Mouse (Mus musculus) heart, postnatal 14 days (tissue): ENCODE measurements at regions not wholly inside any gene's neighbourhood (a gene's known extent, or its start where the extent isn't known, plus 50 kb on each side); places are given as distances from the start of the nearest gene placed in this dataset.
"Not testable (repeated sequence)": the region's sequence is repeated elsewhere in the genome, so short reads cannot be mapped to it uniquely, and the experiment has no call there.

Source experiments
- DNase-seq, 2 experiments: peaks; one replicate each; pipeline ENCODE4 v3.0.0; 2021 to 2022
- intact Hi-C: fragments of 180-260 bp; cut with DNase I; formaldehyde crosslinking; loops from one replicate; pipeline ENCODE4 v1.15.1; 2025

DNA sequence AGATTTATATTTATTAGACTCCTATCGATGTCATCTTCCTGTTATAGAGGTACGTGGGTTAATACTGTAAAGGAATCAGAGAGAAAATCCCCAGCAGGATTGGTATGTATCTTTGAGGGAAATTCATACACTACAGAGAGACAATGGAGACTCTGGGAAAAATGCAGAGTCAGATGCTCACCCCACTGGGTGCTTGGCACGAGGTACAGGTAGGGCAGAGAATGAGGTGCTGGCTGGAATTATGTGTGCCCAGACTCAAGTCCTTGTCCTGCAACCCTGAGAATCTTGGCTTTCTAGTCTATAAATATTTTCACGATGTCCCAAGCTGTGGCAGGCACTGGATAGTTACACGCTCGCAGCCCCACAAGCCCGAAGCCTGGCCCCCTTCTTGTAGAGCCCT is 57.8 kb upstream of the Cry1 start:
- intact Hi-C loops: no loop called here

GRCm38 (mm10) chr10:85243556-85243955 is 58.7 kb upstream of the Cry1 start:
- intact Hi-C loops: no loop called here
- DNase-seq: no peak

More for the DNA sequence above, 57.8 kb upstream of the Cry1 start:
- DNase-seq: no peak

GRCm38 (mm10) chr10:85265746-85266145 is 80.9 kb upstream of the Cry1 start:
- intact Hi-C loops: no loop called here
- no peak for DNase-seq

DNA sequence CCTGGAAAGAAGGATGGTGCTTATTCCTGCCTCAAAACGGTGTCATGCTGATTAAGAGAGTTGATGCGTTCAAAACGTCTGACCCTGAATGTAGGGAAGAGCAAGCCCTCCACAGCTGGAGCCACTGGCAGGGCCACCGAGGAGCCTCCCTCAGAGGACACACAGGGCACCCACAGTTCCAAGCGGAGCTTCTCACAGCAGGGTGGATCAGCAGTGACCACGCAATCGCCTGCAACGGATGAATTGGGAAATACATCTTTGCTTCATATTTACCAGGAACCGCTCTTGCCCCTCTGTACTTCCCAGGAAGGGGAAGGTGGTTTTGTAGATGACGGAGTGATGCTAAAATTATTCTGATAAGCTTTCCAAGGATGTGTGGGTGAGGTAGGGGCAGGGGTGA is 81.3 kb upstream of the Cry1 start:
- intact Hi-C loops: no loop called here
- no peak for DNase-seq

GRCm38 (mm10) chr10:85266796-85267195 is 81.9 kb upstream of the Cry1 start:
- no peak for DNase-seq
- intact Hi-C loops: no loop called here

GRCm38 (mm10) chr10:85270209-85270608 is 85.3 kb upstream of the Cry1 start:
- DNase-seq: no peak
- intact Hi-C loops: no loop called here

GRCm38 (mm10) chr10:85276793-85277192 is 91.9 kb upstream of the Cry1 start:
- DNase-seq: no peak
- intact Hi-C loops: no loop called here

DNA sequence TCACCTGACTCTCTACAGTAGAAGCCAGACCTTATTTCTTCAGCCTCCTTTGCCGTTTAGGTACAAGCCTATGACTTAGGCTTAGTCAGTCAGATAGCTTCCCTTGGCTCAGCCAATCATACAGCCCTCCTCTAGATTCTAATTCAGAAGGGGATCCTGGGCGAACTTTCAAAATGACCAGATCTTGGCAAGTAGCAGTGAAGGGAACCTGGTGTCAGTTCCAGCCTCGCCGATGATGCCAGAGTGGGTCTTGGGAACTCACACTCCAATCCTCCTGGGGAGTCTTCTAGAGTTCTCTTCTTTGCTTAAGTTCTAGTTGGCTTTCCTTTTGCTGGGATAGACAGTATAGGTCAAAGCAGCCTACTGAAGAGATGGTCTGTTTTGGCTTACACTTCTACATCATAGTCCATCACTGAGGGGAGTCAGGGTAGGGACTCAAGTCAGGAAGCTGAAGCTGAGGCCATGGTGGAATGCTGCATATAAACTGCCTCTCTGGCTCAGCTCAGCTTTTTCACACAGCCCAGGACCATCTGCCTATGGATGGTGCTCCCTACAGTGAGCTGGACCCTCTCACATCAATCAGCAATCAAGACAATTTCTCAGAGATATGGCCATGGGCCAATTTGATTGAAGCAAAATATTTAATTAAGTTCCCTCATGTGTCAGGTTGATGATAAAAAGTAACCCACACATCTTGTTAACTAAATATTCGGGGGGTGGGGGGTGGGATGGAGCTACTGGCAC is 94.7 kb upstream of the Btbd11 start:
- no peak for DNase-seq
- intact Hi-C loops: no loop called here

DNA sequence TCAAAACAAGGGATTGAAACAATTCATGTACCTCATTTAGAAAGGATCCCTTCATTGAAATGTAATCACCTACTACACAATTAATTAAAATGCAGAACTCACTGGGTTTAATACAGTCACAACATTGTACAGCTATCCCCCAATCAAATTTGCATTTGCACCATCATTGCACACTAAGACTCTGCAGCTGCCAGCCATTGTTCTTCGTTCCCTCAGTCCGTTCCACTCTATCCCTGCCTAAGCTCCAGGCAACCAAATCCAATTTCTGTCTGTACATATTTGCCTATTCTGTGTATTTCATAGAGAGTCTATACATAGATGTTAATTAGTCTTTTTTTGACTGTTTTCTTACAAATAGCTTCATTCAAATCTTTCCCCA is 94.1 kb upstream of the Btbd11 start:
- intact Hi-C loops: no loop called here
- DNase-seq: no peak

- intact Hi-C loops: no loop called here
- no peak for DNase-seq
Measured at GRCm38 (mm10) chr10:85293071-85293783, 93.4 kb upstream of the Btbd11 start.

- intact Hi-C loops: no loop called here
- DNase-seq: no peak
Measured at GRCm38 (mm10) chr10:85295133-85295887, 91.3 kb upstream of the Btbd11 start.

- DNase-seq: no peak
- intact Hi-C loops: no loop called here
Measured at GRCm38 (mm10) chr10:85311781-85312180, 74.8 kb upstream of the Btbd11 start.

DNA sequence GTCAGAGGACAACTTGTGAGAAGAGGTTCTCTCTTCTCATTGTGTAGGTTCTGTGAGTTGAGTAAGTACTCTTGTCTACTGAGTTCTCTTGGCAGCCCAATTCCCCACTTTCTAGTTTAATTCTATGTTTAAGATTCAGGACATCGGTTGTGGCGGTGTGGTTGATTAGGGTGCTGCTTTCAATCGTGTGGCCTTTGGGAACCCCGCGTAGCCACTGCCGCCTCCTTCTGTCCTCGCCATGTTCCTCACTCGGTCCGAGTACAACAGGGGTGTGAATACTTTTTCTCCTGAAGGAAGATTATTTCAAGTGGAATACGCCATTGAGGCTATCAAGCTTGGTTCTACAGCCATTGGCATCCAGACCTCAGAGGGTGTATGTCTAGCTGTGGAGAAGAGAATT is 73.3 kb upstream of the Btbd11 start:
- intact Hi-C loops, DNase-seq: not testable (repeated sequence)

- DNase-seq: peak; percentile 27 to 51
- intact Hi-C loops: no loop called here
Measured at GRCm38 (mm10) chr10:85320971-85321370, 65.6 kb upstream of the Btbd11 start.

DNA sequence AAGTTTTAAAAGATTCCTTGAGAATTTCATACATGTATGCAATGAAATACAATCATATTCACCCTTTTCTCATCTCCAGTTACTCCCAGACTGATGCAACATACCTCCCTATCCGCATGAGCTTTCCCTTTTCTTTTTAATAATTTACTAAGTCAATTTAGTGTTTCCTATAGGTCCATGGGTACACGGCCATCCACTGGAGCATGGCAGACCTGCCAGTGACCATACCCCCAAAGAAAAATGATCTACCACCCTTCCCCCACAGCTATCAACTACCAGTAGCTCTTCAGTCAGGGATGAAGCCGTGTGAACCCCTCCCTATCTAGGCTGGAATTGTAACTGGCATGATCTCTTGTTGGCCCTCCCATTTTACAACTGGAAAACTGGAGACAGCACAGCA is 64.3 kb upstream of the Btbd11 start:
- intact Hi-C loops: no loop called here
- DNase-seq: no peak

DNA sequence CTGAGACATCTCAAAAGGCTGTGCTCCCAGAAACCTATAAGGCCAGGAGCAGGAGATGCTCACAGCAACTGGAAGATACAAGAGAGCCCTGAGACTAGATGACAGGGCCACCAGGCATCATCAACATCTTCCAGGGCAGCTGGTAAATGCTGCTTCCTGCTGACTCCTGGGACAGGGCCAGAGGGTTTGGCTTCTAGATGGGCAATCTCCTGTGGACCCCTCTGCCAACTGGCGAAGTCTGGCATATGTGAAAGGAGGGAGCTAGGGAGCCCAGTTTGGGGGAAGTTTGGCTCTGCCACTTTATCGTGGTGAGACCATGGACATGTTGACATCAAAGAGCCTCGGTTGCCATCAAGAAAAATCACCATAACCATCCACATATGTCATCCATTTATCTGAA is 57.2 kb upstream of the Btbd11 start:
- intact Hi-C loops: no loop called here
- no peak for DNase-seq

DNA sequence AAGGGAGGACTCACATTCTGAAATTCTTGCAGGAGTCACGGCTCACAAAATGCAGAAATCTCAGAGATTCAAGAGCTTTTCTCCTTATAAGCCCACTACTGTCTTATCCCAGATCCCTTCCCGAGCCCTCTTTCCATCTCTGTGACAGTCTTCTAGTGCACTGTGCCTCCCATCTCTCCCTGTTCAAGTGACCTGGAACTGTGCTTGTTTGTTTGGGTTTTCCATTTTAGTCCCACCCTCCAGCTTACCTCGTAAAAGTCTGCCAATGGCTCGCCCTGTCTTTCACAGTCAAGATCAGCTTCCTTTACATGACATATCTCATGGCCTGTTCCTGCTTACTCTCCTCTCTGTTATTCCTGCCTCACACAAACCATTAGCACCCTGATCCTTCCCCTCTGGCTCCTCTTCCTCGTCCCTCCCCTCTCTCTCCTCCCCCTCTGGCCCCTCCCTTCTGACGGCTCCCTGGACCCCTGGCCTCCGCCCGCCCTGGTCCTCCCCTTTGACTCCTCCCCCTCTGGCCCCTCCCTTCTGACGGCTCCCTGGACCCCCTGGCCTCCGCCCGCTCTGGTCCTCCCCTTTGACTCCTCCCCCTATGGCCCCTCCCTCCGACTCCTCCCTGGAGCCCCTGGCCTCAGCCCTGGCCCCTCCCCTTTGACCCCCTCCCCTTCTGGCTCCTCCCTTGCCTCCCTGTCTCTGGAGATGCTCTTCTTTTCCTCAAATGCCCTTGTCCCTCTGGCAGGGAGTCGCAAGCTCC is 55.5 kb upstream of the Btbd11 start:
- intact Hi-C loops: no loop called here
- DNase-seq: peak; percentile 25 to 28
